Mouse (Mus musculus): ENCODE measurements around the gene Pdia3. TPM values are rescaled to one million over a fixed set of nuclear protein-coding genes. Genes with fewer than 3 reads are reported as not detected.
"Not testable (repeated sequence)": the region's sequence is repeated elsewhere in the genome, so short reads cannot be mapped to it uniquely, and the experiment has no call there.

Pdia3 gene
- polyA plus RNA-seq, 1 experiment from 2014 or later: 923 TPM

DNA sequence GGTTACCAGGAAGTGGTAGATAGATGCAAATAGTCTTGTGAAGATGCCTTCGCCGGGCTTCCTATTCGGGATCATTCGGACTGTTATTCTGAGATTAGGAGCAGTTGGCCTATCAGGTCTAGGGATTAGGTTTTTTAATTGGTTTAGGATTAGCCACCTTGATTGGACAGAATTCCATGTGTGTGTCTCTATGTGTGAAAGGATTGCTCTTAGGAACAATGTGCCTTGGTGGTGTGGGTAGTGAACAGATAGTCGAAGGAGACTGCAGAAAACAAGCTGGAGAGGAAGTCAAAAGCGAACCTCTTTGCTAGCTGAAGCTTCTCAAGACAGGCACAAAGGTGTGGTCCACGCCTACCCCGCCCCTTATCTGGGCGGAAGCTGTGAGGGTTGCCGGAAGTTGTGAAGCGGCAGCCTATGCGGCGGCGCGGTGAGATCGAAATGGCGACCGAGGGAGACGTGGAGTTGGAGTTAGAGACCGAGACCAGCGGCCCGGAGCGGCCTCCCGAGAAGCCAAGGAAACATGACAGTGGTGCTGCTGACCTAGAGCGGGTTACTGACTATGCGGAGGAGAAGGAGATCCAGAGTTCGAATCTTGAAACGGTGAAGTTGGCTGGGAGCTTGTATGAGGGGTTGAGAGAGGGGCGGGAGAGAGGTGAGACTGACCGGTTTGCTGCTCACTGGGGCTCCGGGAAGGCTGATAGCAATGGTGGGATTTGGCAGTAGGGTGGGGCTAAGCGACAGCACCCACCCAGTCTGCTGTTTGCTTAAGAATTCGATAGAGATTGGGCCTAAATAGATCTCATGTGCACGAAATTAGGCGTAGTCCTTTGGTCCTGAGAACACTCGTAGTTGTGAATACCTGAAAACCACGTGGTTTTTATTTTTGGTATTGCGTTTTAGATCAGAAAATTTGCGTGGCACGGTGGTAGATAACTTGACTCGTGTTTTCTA lies 43.4 kb downstream of the Pdia3 start, which contains the start of gene Serinc4:
Serinc4 (minus strand) TSS at position 90 of the 951 bp plus-strand sequence.
- 4% methylated on average over 41 of the region's 41 CpGs for WGBS
- H3K4me3 ChIP-seq: peak within 1 kb of the TSS; percentile 69
- no peaks in the 10 kb centered on the region for H3K27me3 ChIP-seq
- H3K4me1 ChIP-seq: peaks cover 15% of the 10 kb centered on the region
- H3K36me3 ChIP-seq: peaks cover 35% of the 10 kb centered on the region
- H3K9me3 ChIP-seq: no peaks in the 10 kb centered on the region
- peak within 1 kb of the TSS; percentile 46 for H3K4me2 ChIP-seq
- peak within 1 kb of the TSS; percentile 61 for H3K9ac ChIP-seq
- ATAC-seq (ENCODE audit: insufficient number of reproducible peaks, low FRiP score, low TSS enrichment, low read depth): peak; percentile 79; the same call in 1 of the 2 replicates
- H3K27ac ChIP-seq: peak within 1 kb of the TSS; percentile 83

GRCm38 (mm10) chr2:121460071-121460470 lies 46.5 kb downstream of the Pdia3 start:
- H3K36me3 ChIP-seq: peaks cover 19% of the 10 kb centered on the region
- no peak overlapping the region for H3K4me2 ChIP-seq
- H3K9ac ChIP-seq: no peak overlapping the region
- WGBS: 69% methylated on average over 2 of the region's 2 CpGs
- H3K4me1 ChIP-seq: peaks cover 11% of the 10 kb centered on the region
- H3K4me3 ChIP-seq: no peak overlapping the region
- no peak for ATAC-seq (ENCODE audit: insufficient number of reproducible peaks, low FRiP score, low TSS enrichment, low read depth)
- H3K9me3 ChIP-seq: no peaks in the 10 kb centered on the region
- no peaks in the 10 kb centered on the region for H3K27me3 ChIP-seq
- H3K27ac ChIP-seq: no peak overlapping the region

DNA sequence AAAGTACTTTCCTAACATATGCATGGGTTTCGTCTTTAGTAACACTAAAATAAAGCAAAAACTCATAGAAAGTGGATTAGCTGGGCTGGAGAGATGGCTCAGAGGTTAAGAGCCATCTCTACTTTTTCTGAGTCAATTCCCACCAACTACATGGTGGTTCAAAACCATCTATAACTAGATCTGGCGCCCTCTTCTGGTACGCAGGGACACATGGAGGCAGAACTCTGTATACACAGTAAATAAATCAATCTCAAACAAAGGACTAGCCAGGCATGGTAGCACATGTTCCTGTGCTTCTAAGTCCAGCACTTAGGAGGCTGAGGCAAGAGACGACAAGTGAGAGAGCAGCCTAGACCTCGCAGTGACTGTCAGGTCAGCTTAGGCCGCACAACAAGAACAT lies 55.4 kb downstream of the Pdia3 start:
- H3K4me1 ChIP-seq; H3K4me2 ChIP-seq; H3K9ac ChIP-seq; H3K4me3 ChIP-seq; H3K9me3 ChIP-seq; H3K27ac ChIP-seq; ATAC-seq (ENCODE audit: insufficient number of reproducible peaks, low FRiP score, low TSS enrichment, low read depth); H3K36me3 ChIP-seq; H3K27me3 ChIP-seq: not testable (repeated sequence)
- WGBS: 86% methylated on average over 4 of the region's 6 CpGs

GRCm38 (mm10) chr2:121472783-121473182 lies 59.2 kb downstream of the Pdia3 start:
- not testable (repeated sequence) for H3K27ac ChIP-seq; H3K4me2 ChIP-seq; H3K9ac ChIP-seq; ATAC-seq (ENCODE audit: insufficient number of reproducible peaks, low FRiP score, low TSS enrichment, low read depth); H3K27me3 ChIP-seq; H3K36me3 ChIP-seq; H3K4me1 ChIP-seq; H3K9me3 ChIP-seq
- H3K4me3 ChIP-seq: peak overlapping the region; percentile 64
- 92% methylated on average over 3 of the region's 3 CpGs for WGBS

DNA sequence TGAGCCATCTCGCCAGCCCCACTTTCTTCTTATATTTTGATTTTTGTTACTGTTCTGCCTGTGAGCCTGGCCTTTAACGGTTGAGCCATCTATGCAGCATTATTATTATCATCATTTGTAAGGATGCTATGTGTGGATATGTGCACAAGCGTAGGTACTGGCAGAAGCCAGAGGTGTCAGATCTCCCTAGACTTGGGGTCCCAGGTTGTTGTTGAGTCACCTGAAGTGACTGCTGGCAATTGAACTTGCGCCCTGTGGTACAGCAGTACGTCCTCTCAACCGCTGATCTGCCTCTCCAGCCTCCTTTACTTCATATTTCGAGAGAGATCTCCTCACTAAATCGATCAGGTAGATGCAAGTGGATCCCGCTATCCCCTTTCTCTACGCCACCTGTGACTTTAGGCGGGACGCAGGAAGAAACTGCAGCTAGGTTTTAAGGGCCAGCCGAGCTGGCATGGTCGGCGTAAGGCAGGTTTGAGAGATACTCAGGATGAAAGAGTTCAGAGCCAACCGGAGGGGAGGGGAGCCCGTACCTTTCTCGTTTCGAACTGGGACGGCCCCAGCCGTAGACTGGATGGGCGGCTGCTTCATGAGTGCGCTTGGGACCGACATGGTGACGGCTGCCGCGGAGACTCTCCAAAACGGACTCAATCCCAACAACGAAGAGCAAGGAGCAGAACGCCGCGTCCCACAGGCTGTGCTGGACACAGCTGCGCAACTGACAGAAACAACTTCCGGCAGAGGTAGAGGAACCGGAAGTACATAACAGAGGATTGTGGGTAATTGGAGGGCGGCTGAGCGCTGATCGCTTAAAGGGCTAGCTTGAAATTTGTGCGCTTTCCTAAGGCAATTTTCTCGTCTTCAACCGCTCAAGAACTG lies 60.0 kb downstream of the Pdia3 start, which contains the start of gene Mfap1b:
Mfap1b (minus strand) TSS at position 767 of the 879 bp plus-strand sequence.
- Histone ChIP-seq H3K4me3 (peak within 1 kb of the TSS; percentile 64), H3K27ac (peak within 1 kb of the TSS; percentile 63), H3K4me2 (peak within 1 kb of the TSS; percentile 66), H3K9ac (peak within 1 kb of the TSS; percentile 56)
- WGBS: 4% methylated on average over 41 of the region's 41 CpGs
- H3K4me1 ChIP-seq, H3K27me3 ChIP-seq, H3K9me3 ChIP-seq, H3K36me3 ChIP-seq: not testable (repeated sequence)
- ATAC-seq (ENCODE audit: insufficient number of reproducible peaks, low FRiP score, low TSS enrichment, low read depth): peak; percentile 84

DNA sequence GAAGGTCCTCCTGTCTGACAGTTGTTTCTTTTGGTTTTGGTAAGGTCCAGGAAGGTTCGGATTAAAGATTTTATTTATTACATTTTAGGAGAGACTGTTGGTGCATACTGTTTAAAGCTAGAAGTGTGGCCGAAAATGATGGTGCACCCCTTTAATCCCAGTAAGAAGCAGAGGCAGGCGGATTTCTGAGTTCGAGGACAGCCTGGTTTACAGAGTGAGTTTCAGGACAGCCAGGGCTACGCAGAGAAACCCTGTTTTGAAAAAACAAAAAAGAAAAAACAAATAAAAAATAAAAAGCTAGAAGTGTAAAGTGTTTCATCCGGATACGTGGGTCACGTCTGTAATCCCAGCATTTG lies 60.6 kb downstream of the Pdia3 start:
- H3K9me3 ChIP-seq: no peaks in the 10 kb centered on the region
- H3K4me3 ChIP-seq: peak overlapping the region; percentile 64
- no peaks in the 10 kb centered on the region for H3K27me3 ChIP-seq
- peak overlapping the region; percentile 66 for H3K4me2 ChIP-seq
- H3K27ac ChIP-seq: peak overlapping the region; percentile 63
- no peak for ATAC-seq (ENCODE audit: insufficient number of reproducible peaks, low FRiP score, low TSS enrichment, low read depth)
- H3K9ac ChIP-seq: no peak overlapping the region
- peaks cover 3% of the 10 kb centered on the region; the same call in 1 of the 2 replicates for H3K4me1 ChIP-seq
- WGBS: 35% methylated on average over 8 of the region's 8 CpGs
- H3K36me3 ChIP-seq: 0 out of 2 replicates have a peak, but pooled peaks cover 3% of the 10 kb centered on the region

- 95% methylated on average over 2 of the region's 2 CpGs for WGBS
- not testable (repeated sequence) for H3K4me3 ChIP-seq; H3K9me3 ChIP-seq; ATAC-seq (ENCODE audit: insufficient number of reproducible peaks, low FRiP score, low TSS enrichment, low read depth); H3K9ac ChIP-seq; H3K4me1 ChIP-seq; H3K36me3 ChIP-seq; H3K27ac ChIP-seq; H3K27me3 ChIP-seq; H3K4me2 ChIP-seq
These were observed 61.7 kb downstream of the Pdia3 start for GRCm38 (mm10) chr2:121475306-121475705.

GRCm38 (mm10) chr2:121477491-121478266 lies 64.1 kb downstream of the Pdia3 start:
- Histone ChIP-seq H3K4me1 (peaks cover 3% of the 10 kb centered on the region; the same call in 1 of the 2 replicates), H3K27me3 (no peaks in the 10 kb centered on the region), H3K9ac (no peak overlapping the region), H3K27ac (no peak overlapping the region), H3K4me3 (no peak overlapping the region), H3K9me3 (no peaks in the 10 kb centered on the region), H3K36me3 (no peaks in the 10 kb centered on the region), H3K4me2 (no peak overlapping the region)
- no peak for ATAC-seq (ENCODE audit: insufficient number of reproducible peaks, low FRiP score, low TSS enrichment, low read depth)
- 86% methylated on average over 3 of the region's 3 CpGs for WGBS

DNA sequence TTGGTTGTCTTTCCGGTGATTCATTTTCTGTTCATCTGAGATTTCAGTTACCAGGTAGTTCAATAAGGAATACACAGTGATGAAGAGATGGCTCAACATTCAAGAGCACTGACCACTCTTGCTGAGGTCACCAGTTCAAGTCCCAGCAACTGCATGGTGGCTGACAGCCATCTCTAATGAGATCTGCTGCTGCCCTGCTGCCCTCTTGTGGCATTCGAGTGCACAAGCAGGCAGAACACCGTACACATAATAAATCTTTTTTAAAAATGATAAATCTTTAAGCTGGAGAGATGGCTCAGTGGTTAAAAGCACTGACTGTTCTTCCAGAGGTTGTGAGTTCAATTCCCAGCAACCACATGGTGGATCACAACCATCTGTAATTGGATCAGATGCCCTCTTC lies 66.9 kb downstream of the Pdia3 start:
- ATAC-seq (ENCODE audit: insufficient number of reproducible peaks, low FRiP score, low TSS enrichment, low read depth): no peak
- Histone ChIP-seq H3K9me3 (no peaks in the 10 kb centered on the region), H3K36me3 (no peaks in the 10 kb centered on the region), H3K27ac (no peak overlapping the region), H3K27me3 (no peaks in the 10 kb centered on the region), H3K4me1 (no peaks in the 10 kb centered on the region), H3K9ac (no peak overlapping the region), H3K4me3 (no peak overlapping the region), H3K4me2 (no peak overlapping the region)
- 53% methylated on average over 3 of the region's 3 CpGs for WGBS

GRCm38 (mm10) chr2:121480916-121481315 lies 67.3 kb downstream of the Pdia3 start:
- H3K9ac ChIP-seq; H3K27ac ChIP-seq; H3K27me3 ChIP-seq; H3K36me3 ChIP-seq; ATAC-seq (ENCODE audit: insufficient number of reproducible peaks, low FRiP score, low TSS enrichment, low read depth); H3K4me3 ChIP-seq; H3K4me2 ChIP-seq; H3K4me1 ChIP-seq; H3K9me3 ChIP-seq: not testable (repeated sequence)
- WGBS: 81% methylated on average over 13 of the region's 13 CpGs

DNA sequence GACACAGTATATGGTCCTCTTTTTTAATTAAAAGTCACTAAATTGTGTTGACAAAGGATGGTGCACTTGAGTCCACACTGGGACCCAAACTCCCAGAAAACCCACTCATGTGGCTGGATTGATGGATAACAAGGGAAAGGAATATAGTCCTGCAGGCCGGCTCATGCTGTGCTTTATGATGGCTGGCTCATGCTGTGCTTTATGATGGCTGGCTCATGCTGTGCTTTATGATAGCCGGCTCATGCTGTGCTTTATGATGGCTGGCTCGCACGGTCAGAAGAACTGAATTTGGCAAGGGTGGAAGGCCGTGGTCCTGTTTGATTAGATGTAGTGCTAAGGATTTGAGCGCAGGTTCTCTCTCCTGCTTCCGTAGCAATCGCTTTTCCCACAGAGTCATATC lies 70.0 kb downstream of the Pdia3 start:
- H3K9ac ChIP-seq: no peak overlapping the region
- H3K9me3 ChIP-seq: no peaks in the 10 kb centered on the region
- no peak overlapping the region for H3K4me3 ChIP-seq
- H3K27me3 ChIP-seq: no peaks in the 10 kb centered on the region
- WGBS: 32% methylated on average over 8 of the region's 8 CpGs
- no peaks in the 10 kb centered on the region for H3K36me3 ChIP-seq
- H3K4me2 ChIP-seq: no peak overlapping the region
- H3K4me1 ChIP-seq: no peaks in the 10 kb centered on the region
- no peak for ATAC-seq (ENCODE audit: insufficient number of reproducible peaks, low FRiP score, low TSS enrichment, low read depth)
- H3K27ac ChIP-seq: no peak overlapping the region

Measured in limb, embryonic 15.5 days (tissue).